Mouse (Mus musculus): ENCODE results near the gene Grk5. TPM values are rescaled to one million over a fixed set of nuclear protein-coding genes. Genes with fewer than 3 reads are reported as not detected.

The Grk5 gene
- polyA plus RNA-seq, 1 experiment from 2014 or later, result 1.4 TPM

DNA sequence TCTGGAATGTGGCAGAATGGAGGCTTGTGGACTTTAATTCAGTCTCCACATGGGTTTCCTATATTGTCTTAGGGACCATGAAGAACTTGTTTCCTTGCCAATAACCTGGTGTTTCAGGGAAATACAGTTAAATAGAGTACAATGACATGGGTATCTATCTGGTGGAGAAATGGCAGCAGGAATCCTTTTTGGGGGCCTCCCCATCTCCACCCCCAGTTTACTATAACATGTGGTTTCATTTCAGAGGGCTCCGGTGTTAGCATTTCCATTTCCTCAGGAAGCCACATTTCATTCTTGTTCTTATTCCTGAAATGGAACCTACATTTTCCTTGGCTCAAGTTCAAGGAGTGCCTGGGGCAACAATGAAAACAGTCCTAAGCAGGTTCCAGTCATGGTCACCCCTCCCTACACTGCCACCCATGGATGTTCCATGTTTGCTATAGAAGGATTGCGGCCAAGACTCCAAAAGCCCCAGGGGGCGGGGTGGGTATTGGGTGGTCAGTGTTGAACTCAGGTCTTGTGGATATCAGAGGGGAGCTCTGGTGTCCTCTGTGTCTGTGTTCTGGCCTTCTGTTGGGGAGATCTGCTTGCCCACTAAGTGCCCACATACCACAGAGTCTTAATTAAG is 132.5 kb downstream of the Grk5 start:
- H3K9ac ChIP-seq (ENCODE audit: low read depth, low read length), result no peak overlapping the region
- no peak for ATAC-seq
- no peaks in the 10 kb centered on the region for H3K9me3 ChIP-seq (ENCODE audit: control insufficient read depth, low read length)
- no peak overlapping the region for H3K27ac ChIP-seq (ENCODE audit: low read length)
- no peak overlapping the region for H3K4me2 ChIP-seq (ENCODE audit: low read depth, low read length)
- H3K36me3 ChIP-seq (ENCODE audit: control insufficient read depth, insufficient read depth, low read length), result no peaks in the 10 kb centered on the region
- no peaks in the 10 kb centered on the region for H3K4me1 ChIP-seq (ENCODE audit: control insufficient read depth, insufficient read depth, low read length)
- 78% methylated on average over 3 of the region's 3 CpGs for WGBS
- no peak overlapping the region for H3K4me3 ChIP-seq (ENCODE audit: low read length)
- H3K27me3 ChIP-seq (replicated peaks; ENCODE audit: control insufficient read depth, insufficient read depth, low read length), result no peaks in the 10 kb centered on the region

DNA sequence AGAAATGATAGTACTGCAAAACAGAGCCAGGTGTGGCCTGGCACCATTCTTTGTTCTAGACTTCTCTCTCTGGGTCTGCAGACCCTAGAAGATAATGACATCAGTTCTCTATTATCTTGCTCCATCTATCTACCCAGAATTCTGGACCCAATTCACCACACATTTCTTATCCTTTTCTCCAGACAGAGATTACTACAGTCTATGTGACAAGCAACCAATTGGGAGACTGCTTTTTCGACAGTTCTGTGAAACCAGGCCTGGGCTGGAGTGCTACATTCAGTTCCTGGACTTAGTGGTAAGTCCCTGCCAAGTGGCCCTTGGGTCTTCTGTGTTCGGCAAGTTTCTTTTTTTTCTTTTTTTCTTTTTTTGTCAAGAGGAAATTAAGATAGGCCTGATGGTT is 142.0 kb downstream of the Grk5 start:
- Histone ChIP-seq H3K27ac (ENCODE audit: low read length) (no peak overlapping the region), H3K4me1 (ENCODE audit: control insufficient read depth, insufficient read depth, low read length) (no peaks in the 10 kb centered on the region), H3K9ac (ENCODE audit: low read depth, low read length) (no peak overlapping the region), H3K36me3 (ENCODE audit: control insufficient read depth, insufficient read depth, low read length) (no peaks in the 10 kb centered on the region), H3K27me3 (replicated peaks; ENCODE audit: control insufficient read depth, insufficient read depth, low read length) (no peaks in the 10 kb centered on the region), H3K9me3 (ENCODE audit: control insufficient read depth, low read length) (no peaks in the 10 kb centered on the region), H3K4me3 (ENCODE audit: low read length) (no peak overlapping the region), H3K4me2 (ENCODE audit: low read depth, low read length) (no peak overlapping the region)
- WGBS, result 80% methylated on average over 2 of the region's 2 CpGs
- ATAC-seq, result no peak

DNA sequence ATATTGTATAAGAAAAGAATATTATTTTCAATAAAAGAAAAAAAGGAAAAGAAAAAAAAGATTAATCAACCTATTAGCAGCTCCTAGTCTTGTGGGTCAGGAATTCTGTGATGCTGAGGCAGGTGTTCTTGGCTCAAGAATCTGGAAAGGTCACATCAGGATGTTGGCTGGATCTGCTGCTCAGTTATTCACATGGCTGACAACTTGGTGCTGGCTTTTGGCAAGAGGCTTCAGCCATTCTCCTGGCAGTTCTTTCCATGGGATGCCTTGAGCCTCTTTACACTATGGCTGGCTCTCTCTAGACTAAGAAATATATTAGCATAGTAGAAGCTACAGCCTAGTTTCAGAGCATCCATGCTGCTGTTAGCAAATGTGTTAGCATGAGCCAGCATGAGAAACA is 149.6 kb downstream of the Grk5 start:
- H3K36me3 ChIP-seq (ENCODE audit: control insufficient read depth, insufficient read depth, low read length), result no peaks in the 10 kb centered on the region
- no peaks in the 10 kb centered on the region for H3K27me3 ChIP-seq (replicated peaks; ENCODE audit: control insufficient read depth, insufficient read depth, low read length)
- no peak overlapping the region for H3K4me3 ChIP-seq (ENCODE audit: low read length)
- no peak overlapping the region for H3K9ac ChIP-seq (ENCODE audit: low read depth, low read length)
- no peaks in the 10 kb centered on the region for H3K4me1 ChIP-seq (ENCODE audit: control insufficient read depth, insufficient read depth, low read length)
- no peak overlapping the region for H3K4me2 ChIP-seq (ENCODE audit: low read depth, low read length)
- no peaks in the 10 kb centered on the region for H3K9me3 ChIP-seq (ENCODE audit: control insufficient read depth, low read length)
- ATAC-seq, result no peak
- H3K27ac ChIP-seq (ENCODE audit: low read length), result no peak overlapping the region

DNA sequence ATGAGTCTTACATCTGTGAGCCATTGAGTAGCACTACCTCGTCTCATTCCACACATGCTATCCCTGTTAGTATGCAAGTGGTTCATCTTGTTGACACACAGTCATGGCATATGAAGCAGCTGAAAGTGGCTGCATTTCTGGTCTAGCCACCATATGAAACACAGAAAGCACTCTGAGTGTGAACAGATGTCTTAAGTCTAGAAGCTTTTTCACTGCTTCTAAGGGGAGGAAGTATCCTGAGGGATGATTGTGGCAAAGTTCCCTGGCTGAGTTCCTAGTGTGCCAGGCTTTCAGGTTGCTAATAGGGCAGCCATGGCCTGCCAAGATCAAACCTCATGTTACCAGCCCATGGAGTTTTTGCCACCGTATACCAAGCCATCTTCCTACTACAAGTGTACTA is 159.1 kb downstream of the Grk5 start:
- Histone ChIP-seq H3K27ac (ENCODE audit: low read length) (no peak overlapping the region), H3K4me2 (ENCODE audit: low read depth, low read length) (no peak overlapping the region)

DNA sequence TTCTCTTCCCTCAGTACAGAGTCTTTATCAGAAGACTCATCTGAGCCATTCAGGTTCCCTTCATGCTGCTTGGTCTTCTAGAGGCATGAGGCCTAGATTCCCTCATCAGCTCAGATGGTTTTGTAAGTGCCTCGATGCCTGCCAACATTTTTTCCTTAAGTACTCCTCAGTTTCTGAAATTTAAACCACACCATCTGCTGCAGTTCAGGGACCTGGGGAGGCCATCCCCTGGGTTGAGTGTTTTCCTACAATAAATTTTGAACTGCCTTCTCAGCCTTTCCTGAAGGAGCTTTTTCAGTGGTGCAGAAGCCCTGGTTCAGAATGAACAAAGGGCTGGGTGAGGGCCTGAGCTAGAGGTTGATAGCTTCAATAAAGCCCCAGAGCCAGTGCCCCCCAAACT is 159.9 kb downstream of the Grk5 start:
- Histone ChIP-seq H3K9ac (ENCODE audit: low read depth, low read length) (no peak overlapping the region), H3K36me3 (ENCODE audit: control insufficient read depth, insufficient read depth, low read length) (no peaks in the 10 kb centered on the region), H3K9me3 (ENCODE audit: control insufficient read depth, low read length) (no peaks in the 10 kb centered on the region), H3K27me3 (replicated peaks; ENCODE audit: control insufficient read depth, insufficient read depth, low read length) (no peaks in the 10 kb centered on the region), H3K4me2 (ENCODE audit: low read depth, low read length) (no peak overlapping the region), H3K27ac (ENCODE audit: low read length) (no peak overlapping the region), H3K4me3 (ENCODE audit: low read length) (no peak overlapping the region), H3K4me1 (ENCODE audit: control insufficient read depth, insufficient read depth, low read length) (no peaks in the 10 kb centered on the region)
- WGBS, result 63% methylated on average over 1 of the region's 1 CpGs
- no peak for ATAC-seq

More for the DNA sequence above, 159.1 kb downstream of the Grk5 start:
- Histone ChIP-seq H3K27me3 (replicated peaks; ENCODE audit: control insufficient read depth, insufficient read depth, low read length) (no peaks in the 10 kb centered on the region), H3K4me3 (ENCODE audit: low read length) (no peak overlapping the region), H3K4me1 (ENCODE audit: control insufficient read depth, insufficient read depth, low read length) (no peaks in the 10 kb centered on the region), H3K9me3 (ENCODE audit: control insufficient read depth, low read length) (no peaks in the 10 kb centered on the region), H3K36me3 (ENCODE audit: control insufficient read depth, insufficient read depth, low read length) (no peaks in the 10 kb centered on the region), H3K9ac (ENCODE audit: low read depth, low read length) (no peak overlapping the region)
- 79% methylated on average over 2 of the region's 2 CpGs for WGBS
- no peak for ATAC-seq

GRCm38 (mm10) chr19:61051151-61051550 is 161.6 kb downstream of the Grk5 start:
- Histone ChIP-seq H3K9ac (ENCODE audit: low read depth, low read length) (no peak overlapping the region), H3K9me3 (ENCODE audit: control insufficient read depth, low read length) (no peaks in the 10 kb centered on the region), H3K36me3 (ENCODE audit: control insufficient read depth, insufficient read depth, low read length) (no peaks in the 10 kb centered on the region), H3K4me3 (ENCODE audit: low read length) (no peak overlapping the region), H3K27me3 (replicated peaks; ENCODE audit: control insufficient read depth, insufficient read depth, low read length) (no peaks in the 10 kb centered on the region), H3K4me2 (ENCODE audit: low read depth, low read length) (no peak overlapping the region), H3K4me1 (ENCODE audit: control insufficient read depth, insufficient read depth, low read length) (no peaks in the 10 kb centered on the region), H3K27ac (ENCODE audit: low read length) (no peak overlapping the region)
- no peak for ATAC-seq
- 94% methylated on average over 1 of the region's 1 CpGs for WGBS

DNA sequence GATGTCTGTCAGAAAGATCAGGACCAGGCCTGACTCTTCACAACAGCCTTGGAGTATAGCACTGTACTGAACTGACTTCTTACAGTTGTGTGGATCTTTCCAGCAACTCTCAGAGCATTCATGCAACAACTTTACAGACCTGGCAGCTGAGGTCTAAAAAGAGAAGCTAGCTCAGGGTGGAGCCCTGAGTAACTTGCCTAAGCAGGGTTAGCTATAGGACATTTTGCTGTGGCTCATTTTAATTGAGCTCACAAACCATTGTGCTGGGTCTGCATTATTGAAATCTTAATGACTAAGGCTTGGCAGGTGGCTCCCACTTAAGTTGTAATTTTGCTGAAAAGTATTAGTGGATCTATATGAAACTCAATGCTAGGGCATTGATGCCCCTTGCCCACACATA is 162.5 kb downstream of the Grk5 start:
- Histone ChIP-seq H3K4me3 (ENCODE audit: low read length) (no peak overlapping the region), H3K4me2 (ENCODE audit: low read depth, low read length) (no peak overlapping the region), H3K27me3 (replicated peaks; ENCODE audit: control insufficient read depth, insufficient read depth, low read length) (no peaks in the 10 kb centered on the region), H3K9ac (ENCODE audit: low read depth, low read length) (no peak overlapping the region), H3K27ac (ENCODE audit: low read length) (no peak overlapping the region), H3K4me1 (ENCODE audit: control insufficient read depth, insufficient read depth, low read length) (peaks cover 4% of the 10 kb centered on the region), H3K9me3 (ENCODE audit: control insufficient read depth, low read length) (no peaks in the 10 kb centered on the region), H3K36me3 (ENCODE audit: control insufficient read depth, insufficient read depth, low read length) (no peaks in the 10 kb centered on the region)
- no peak for ATAC-seq

DNA sequence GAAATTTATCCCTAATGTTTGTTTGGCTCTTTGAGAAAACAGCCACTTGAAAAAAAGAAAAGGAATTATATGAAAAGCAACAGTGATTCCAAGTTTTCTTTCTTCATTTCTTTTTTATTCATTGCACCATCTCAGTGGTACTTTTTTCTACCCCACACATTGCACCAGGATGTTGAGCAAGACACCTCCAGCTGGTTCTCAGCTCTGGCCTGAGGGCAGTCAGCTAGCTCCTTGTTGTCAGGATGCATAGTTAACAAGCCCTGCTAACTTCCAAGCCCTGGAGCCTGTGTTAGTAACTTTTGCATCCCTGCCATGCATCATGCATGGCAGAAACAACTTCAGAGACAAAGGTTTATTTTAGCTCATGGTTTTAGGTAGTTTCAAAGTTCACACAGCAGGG is 163.2 kb downstream of the Grk5 start:
- H3K4me2 ChIP-seq (ENCODE audit: low read depth, low read length), result no peak overlapping the region
- no peaks in the 10 kb centered on the region for H3K36me3 ChIP-seq (ENCODE audit: control insufficient read depth, insufficient read depth, low read length)
- ATAC-seq, result no peak
- peaks cover 12% of the 10 kb centered on the region for H3K4me1 ChIP-seq (ENCODE audit: control insufficient read depth, insufficient read depth, low read length)
- no peak overlapping the region for H3K27ac ChIP-seq (ENCODE audit: low read length)
- no peaks in the 10 kb centered on the region for H3K9me3 ChIP-seq (ENCODE audit: control insufficient read depth, low read length)
- no peak overlapping the region for H3K4me3 ChIP-seq (ENCODE audit: low read length)
- H3K27me3 ChIP-seq (replicated peaks; ENCODE audit: control insufficient read depth, insufficient read depth, low read length), result no peaks in the 10 kb centered on the region
- H3K9ac ChIP-seq (ENCODE audit: low read depth, low read length), result no peak overlapping the region

DNA sequence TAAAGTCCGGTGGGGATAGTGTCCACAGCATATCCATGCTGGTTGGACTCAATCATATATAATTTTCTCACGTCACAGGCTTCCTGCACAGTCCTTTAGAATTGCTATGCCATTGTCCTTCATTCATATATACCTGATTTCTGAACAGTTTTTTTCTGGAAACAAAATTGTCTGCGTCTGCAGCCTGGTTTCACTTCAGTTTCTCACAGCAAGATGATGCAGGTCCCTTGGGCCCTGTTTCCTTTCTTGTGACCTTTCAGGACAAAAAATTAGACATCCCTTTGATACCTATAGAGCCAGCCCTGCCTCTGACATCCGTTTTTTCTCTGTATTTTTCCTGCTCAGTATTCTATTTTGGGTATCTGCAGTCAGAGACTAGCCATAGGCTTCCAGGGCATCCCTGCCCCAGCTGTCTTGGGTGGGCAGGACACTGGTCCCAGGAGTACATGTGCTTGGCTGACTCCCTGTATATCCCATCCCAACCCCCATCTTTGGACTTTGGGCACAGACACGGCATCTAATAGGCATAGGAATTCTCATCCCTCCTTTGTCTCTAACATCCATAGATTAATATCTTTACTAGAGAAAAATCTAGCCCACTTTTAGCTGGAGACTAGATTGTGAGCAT is 167.3 kb downstream of the Grk5 start:
- H3K27me3 ChIP-seq (replicated peaks; ENCODE audit: control insufficient read depth, insufficient read depth, low read length), result no peaks in the 10 kb centered on the region
- H3K36me3 ChIP-seq (ENCODE audit: control insufficient read depth, insufficient read depth, low read length), result no peaks in the 10 kb centered on the region
- WGBS, result 51% methylated on average over 5 of the region's 5 CpGs
- ATAC-seq, result no peak
- H3K27ac ChIP-seq (ENCODE audit: low read length), result no peak overlapping the region
- H3K4me2 ChIP-seq (ENCODE audit: low read depth, low read length), result no peak overlapping the region
- H3K4me3 ChIP-seq (ENCODE audit: low read length), result no peak overlapping the region
- H3K9ac ChIP-seq (ENCODE audit: low read depth, low read length), result no peak overlapping the region
- peaks cover 14% of the 10 kb centered on the region for H3K4me1 ChIP-seq (ENCODE audit: control insufficient read depth, insufficient read depth, low read length)
- no peaks in the 10 kb centered on the region for H3K9me3 ChIP-seq (ENCODE audit: control insufficient read depth, low read length)

DNA sequence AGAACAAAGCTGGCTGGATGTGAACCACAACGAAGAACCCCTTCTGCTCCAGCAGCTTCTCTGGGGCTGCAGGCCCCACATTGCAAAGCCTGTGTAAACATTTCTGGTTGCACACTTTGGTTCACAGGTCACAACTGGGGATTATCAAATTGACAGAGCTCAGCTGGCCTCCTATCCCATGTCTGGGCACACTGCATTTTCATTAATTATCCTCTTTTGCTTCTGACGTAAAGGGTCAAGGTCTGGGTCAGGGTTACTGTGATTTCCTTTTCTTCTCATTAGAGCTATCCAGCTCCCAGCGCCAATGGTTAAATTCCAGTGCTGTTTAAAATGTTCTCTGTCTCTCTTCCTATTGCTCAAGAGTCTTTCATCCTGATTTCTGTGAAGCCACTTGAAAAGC is 168.0 kb downstream of the Grk5 start:
- Histone ChIP-seq H3K27ac (ENCODE audit: low read length) (0 out of 2 replicates have a peak overlapping the region, but pooled peaks have one; percentile 34), H3K9ac (ENCODE audit: low read depth, low read length) (no peak overlapping the region), H3K9me3 (ENCODE audit: control insufficient read depth, low read length) (no peaks in the 10 kb centered on the region), H3K4me3 (ENCODE audit: low read length) (no peak overlapping the region), H3K27me3 (replicated peaks; ENCODE audit: control insufficient read depth, insufficient read depth, low read length) (no peaks in the 10 kb centered on the region), H3K36me3 (ENCODE audit: control insufficient read depth, insufficient read depth, low read length) (no peaks in the 10 kb centered on the region), H3K4me1 (ENCODE audit: control insufficient read depth, insufficient read depth, low read length) (peaks cover 14% of the 10 kb centered on the region), H3K4me2 (ENCODE audit: low read depth, low read length) (no peak overlapping the region)
- peak; percentile 62; the same call in 1 of the 2 replicates for ATAC-seq
- WGBS, result 3% methylated on average over 3 of the region's 3 CpGs
